ENCODE assay signal across 8 mouse cellular contexts in the genomic region with DNA sequence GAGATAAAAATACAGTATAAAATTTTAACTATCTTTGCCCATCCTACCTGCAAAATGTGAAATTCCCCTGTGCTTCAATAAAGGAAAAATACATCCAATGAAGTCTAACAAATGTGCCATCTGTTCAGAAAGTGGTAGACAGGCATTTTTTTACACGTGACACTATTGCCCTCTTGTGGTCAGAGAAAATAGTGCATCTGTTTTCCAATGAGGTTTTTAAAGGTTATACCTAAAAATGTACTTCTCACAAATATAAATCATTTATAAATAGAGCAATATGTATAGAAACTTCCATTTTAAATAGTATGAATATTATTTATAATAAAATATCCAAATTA.
DNase-seq lines count a peak whose midpoint lies in the region; TF ChIP-seq lines count a peak whose summit lies in the region.
"Had no signal": no experiment of that assay in that cellular context is flagged by ENCODE, and none has a peak within 500 bp of the region (broad histone marks: within the 10 kb centered on the region; RNA-seq: fewer than 3 reads in every experiment).

No protein-coding gene starts in this region.

- no peaks in the 10 kb centered on the region for H3K36me3 ChIP-seq in E14TG2a.4 (ENCODE audit: insufficient read depth, low read length)

- no peak overlapping the region for H3K4me3 ChIP-seq in E14TG2a.4 (replicated peaks; ENCODE audit: low read length)
- H3K4me3 ChIP-seq: erythroblast, embryonic 14.5 days had no signal

- TF ChIP-seq POLR2A in brain, embryonic 14.5 days (IDR thresholded peaks at IDR 0.05; ENCODE audit: borderline replicate concordance, extremely low read depth, insufficient read depth, insufficient read length, poor library complexity, severe bottlenecking), result no peak

- no peaks in the 10 kb centered on the region for H3K9me3 ChIP-seq in E14TG2a.4 (ENCODE audit: low read length)

- H3K4me1 ChIP-seq in E14TG2a.4 (replicated peaks; ENCODE audit: low read depth, low read length), result peaks cover 19% of the 10 kb centered on the region

- DNase-seq in kidney, postnatal 10 days, result peak; percentile 10
- no peak for DNase-seq in kidney, postnatal 4 days
- DNase-seq in brain, embryonic 14.5 days (ENCODE audit: low read depth), result peak; percentile 85
- peak; percentile 71 for DNase-seq in forelimb bud, embryonic 11.5 days (ENCODE audit: low read depth, low spot score)
- peak; percentile 48 for DNase-seq in lung, postnatal 36 days
- no peak for DNase-seq in T-cell, adult 2 months (ENCODE audit: low spot score)

- H3K27me3 ChIP-seq in E14TG2a.4 (ENCODE audit: insufficient read depth, low read length), result no peaks in the 10 kb centered on the region

- TF ChIP-seq CTCF in E14TG2a.4 (conservative IDR thresholded peaks at IDR 0.05; ENCODE audit: low read length), result peak; percentile 73
- TF ChIP-seq CTCF in brain, embryonic 14.5 days (IDR thresholded peaks at IDR 0.05; ENCODE audit: borderline replicate concordance, extremely low read depth, insufficient read depth, insufficient read length), result peak; percentile 33; the same call in 1 of the 2 replicates

Comparison
In these comparisons a context has a peak if more than half of its experiments do, and no peak if none do; other contexts are left out.
1. DNase-seq: peak in kidney, postnatal 10 days (single experiment), brain, embryonic 14.5 days (single experiment), forelimb bud, embryonic 11.5 days (single experiment) and lung, postnatal 36 days (single experiment); none in kidney, postnatal 4 days (0 of 2) and T-cell, adult 2 months (single experiment).